Comparison of ENCODE assay signal across 8 mouse cellular contexts in the genomic region with DNA sequence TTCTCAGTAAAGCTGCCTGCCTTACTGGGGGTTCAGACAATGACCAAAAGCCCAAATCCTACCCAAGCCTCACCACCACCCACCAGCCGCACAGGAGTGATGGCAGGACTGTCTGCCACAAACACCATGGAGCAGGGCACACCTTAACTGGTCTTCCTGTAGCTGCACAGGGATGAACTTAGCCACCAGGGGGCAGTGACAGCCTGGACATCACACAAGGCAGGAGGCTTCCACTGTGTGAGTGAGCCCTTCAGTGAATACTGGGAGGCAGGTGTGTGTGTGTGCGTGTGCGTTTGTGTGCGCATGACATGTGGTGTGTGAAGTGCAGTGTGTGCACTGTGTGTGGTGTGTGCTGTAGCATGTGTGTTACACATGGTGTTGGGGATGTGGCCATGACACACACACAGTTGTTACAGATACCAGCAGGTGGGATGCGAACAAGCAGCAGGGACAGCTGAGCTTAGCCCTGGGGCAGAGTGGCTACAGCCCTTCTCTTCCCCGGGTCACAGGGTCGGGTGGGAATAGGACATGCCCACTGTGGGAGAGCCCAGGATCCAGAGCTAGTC. TPM values are rescaled to one million over a fixed set of nuclear protein-coding genes. Genes with fewer than 3 reads are reported as not detected.
DNase-seq lines count a peak whose midpoint lies in the region; ATAC-seq lines count a peak whose summit lies in the region.

No protein-coding gene starts in this region.

- H3K27me3 ChIP-seq in hindbrain, embryonic 15.5 days, result no peaks in the 10 kb centered on the region

- no peak overlapping the region for H3K27ac ChIP-seq in hindbrain, embryonic 15.5 days (replicated peaks)

- H3K4me2 ChIP-seq in hindbrain, embryonic 15.5 days, result no peak overlapping the region

- peaks cover 14% of the 10 kb centered on the region for H3K4me1 ChIP-seq in hindbrain, embryonic 15.5 days (replicated peaks)

- peak; percentile 62 for ATAC-seq in hindbrain, embryonic 15.5 days (ENCODE audit: low FRiP score, low read depth)

- H3K9me3 ChIP-seq in hindbrain, embryonic 15.5 days, result no peaks in the 10 kb centered on the region

- DNase-seq in MN1 (ENCODE audit: low spot score), result peak; percentile 87
- DNase-seq in cerebellum, postnatal 14 days, result peak; percentile 91 to 93
- DNase-seq in frontal cortex, postnatal 36 days (ENCODE audit: low spot score in 2 of 2), result peak; percentile 76 to 88
- peak; percentile 75 to 78 for DNase-seq in layer of hippocampus, postnatal 36 days
- DNase-seq in lung, postnatal 36 days, result peak; percentile 94
- peak; percentile 82 for DNase-seq in retina, postnatal 1 day
- peak; percentile 91 for DNase-seq in thymus, postnatal 4 days

- 77% methylated on average over 7 of the region's 7 CpGs for WGBS in hindbrain, embryonic 15.5 days

- H3K36me3 ChIP-seq in hindbrain, embryonic 15.5 days, result peaks cover 58% of the 10 kb centered on the region

- H3K9ac ChIP-seq in hindbrain, embryonic 15.5 days, result no peak overlapping the region

- H3K4me3 ChIP-seq in hindbrain, embryonic 15.5 days, result no peak overlapping the region

RNA-seq across cellular contexts. Expression of gene 1700061G19Rik, which starts 22.4 kb away (rescaled TPM):
- 0.43 and 0.61 TPM in 2 replicates for polyA plus RNA-seq in hindbrain, embryonic 15.5 days (2015; fragmentation: Nextera tagmentation; extraction: Ambion mirVana)
- total RNA-seq in layer of hippocampus, postnatal 36 days (2021), result under 1 TPM; 0.17 to 0.23 TPM

RNA-seq across cellular contexts. Expression of gene Acsbg2, which starts 23.5 kb away (rescaled TPM):
- polyA plus RNA-seq in hindbrain, embryonic 15.5 days (2015; fragmentation: Nextera tagmentation; extraction: Ambion mirVana), result not detected in 2 replicates
- total RNA-seq in layer of hippocampus, postnatal 36 days (2021), result not detected

RNA-seq across cellular contexts. Expression of gene Mllt1, which starts 37.5 kb away (rescaled TPM):
- 89.1 and 93.3 TPM in 2 replicates for polyA plus RNA-seq in hindbrain, embryonic 15.5 days (2015; fragmentation: Nextera tagmentation; extraction: Ambion mirVana)
- total RNA-seq in layer of hippocampus, postnatal 36 days (2021), result 10 to 100 TPM; 82.4 to 90.3 TPM
